Mouse (Mus musculus): ENCODE measurements around the gene Ppp1r26.

Ppp1r26 gene

GRCm38 (mm10) chr2:28446515-28447314 lies at the start of gene Ppp1r26:
Gene Ppp1r26 (plus strand): TSS chr2:28446800.
- DNase-seq (ENCODE audit: low spot score in 2 of 2), result peak; percentile 39 to 49

GRCm38 (mm10) chr2:28396928-28397327 lies 49.7 kb upstream of the Ppp1r26 start:
- DNase-seq (ENCODE audit: low spot score in 2 of 2), result no peak

- no peak for DNase-seq (ENCODE audit: low spot score in 2 of 2)
Measured at GRCm38 (mm10) chr2:28397417-28398119, 49.0 kb upstream of the Ppp1r26 start.

GRCm38 (mm10) chr2:28401647-28402046 lies 45.0 kb upstream of the Ppp1r26 start:
- no peak for DNase-seq (ENCODE audit: low spot score in 2 of 2)

- DNase-seq (ENCODE audit: low spot score in 2 of 2), result no peak
Measured at GRCm38 (mm10) chr2:28402128-28402527, 44.5 kb upstream of the Ppp1r26 start.

- DNase-seq (ENCODE audit: low spot score in 2 of 2), result no peak
Measured at GRCm38 (mm10) chr2:28407796-28408195, 38.8 kb upstream of the Ppp1r26 start.

- no peak for DNase-seq (ENCODE audit: low spot score in 2 of 2)
Measured at GRCm38 (mm10) chr2:28409144-28409543, 37.5 kb upstream of the Ppp1r26 start.

GRCm38 (mm10) chr2:28409566-28409965 lies 37.0 kb upstream of the Ppp1r26 start:
- no peak for DNase-seq (ENCODE audit: low spot score in 2 of 2)

GRCm38 (mm10) chr2:28412936-28413335 lies 33.7 kb upstream of the Ppp1r26 start:
- DNase-seq (ENCODE audit: low spot score in 2 of 2), result peak; percentile 93 to 94

GRCm38 (mm10) chr2:28414116-28414756 lies 32.4 kb upstream of the Ppp1r26 start:
- DNase-seq (ENCODE audit: low spot score in 2 of 2), result no peak

GRCm38 (mm10) chr2:28414757-28415137 lies 31.9 kb upstream of the Ppp1r26 start:
- no peak for DNase-seq (ENCODE audit: low spot score in 2 of 2)

GRCm38 (mm10) chr2:28415387-28416024 lies 31.1 kb upstream of the Ppp1r26 start:
- DNase-seq (ENCODE audit: low spot score in 2 of 2), result peak; percentile 63 to 75

- DNase-seq (ENCODE audit: low spot score in 2 of 2), result no peak
Measured at GRCm38 (mm10) chr2:28416511-28416910, 30.1 kb upstream of the Ppp1r26 start.

- DNase-seq (ENCODE audit: low spot score in 2 of 2), result peak; percentile 94 to 95
Measured at GRCm38 (mm10) chr2:28418034-28418433, 28.6 kb upstream of the Ppp1r26 start.

GRCm38 (mm10) chr2:28419898-28420297 lies 26.7 kb upstream of the Ppp1r26 start:
- peak; percentile 99 for DNase-seq (ENCODE audit: low spot score in 2 of 2)

- peak; percentile 36 to 40 for DNase-seq (ENCODE audit: low spot score in 2 of 2)
Measured at GRCm38 (mm10) chr2:28423167-28423566, 23.4 kb upstream of the Ppp1r26 start.

GRCm38 (mm10) chr2:28427226-28427625 lies 19.4 kb upstream of the Ppp1r26 start:
- no peak for DNase-seq (ENCODE audit: low spot score in 2 of 2)

GRCm38 (mm10) chr2:28430846-28431245 lies 15.8 kb upstream of the Ppp1r26 start:
- no peak for DNase-seq (ENCODE audit: low spot score in 2 of 2)

- no peak for DNase-seq (ENCODE audit: low spot score in 2 of 2)
Measured at GRCm38 (mm10) chr2:28432811-28433210, 13.8 kb upstream of the Ppp1r26 start.

GRCm38 (mm10) chr2:28433512-28433911 lies 13.1 kb upstream of the Ppp1r26 start:
- DNase-seq (ENCODE audit: low spot score in 2 of 2), result no peak

- no peak for DNase-seq (ENCODE audit: low spot score in 2 of 2)
Measured at GRCm38 (mm10) chr2:28435401-28435800, 11.2 kb upstream of the Ppp1r26 start.

GRCm38 (mm10) chr2:28440842-28441241 lies 5.8 kb upstream of the Ppp1r26 start:
- no peak for DNase-seq (ENCODE audit: low spot score in 2 of 2)
